ENCODE assay signal across 24 mouse cellular contexts in the genomic region with DNA sequence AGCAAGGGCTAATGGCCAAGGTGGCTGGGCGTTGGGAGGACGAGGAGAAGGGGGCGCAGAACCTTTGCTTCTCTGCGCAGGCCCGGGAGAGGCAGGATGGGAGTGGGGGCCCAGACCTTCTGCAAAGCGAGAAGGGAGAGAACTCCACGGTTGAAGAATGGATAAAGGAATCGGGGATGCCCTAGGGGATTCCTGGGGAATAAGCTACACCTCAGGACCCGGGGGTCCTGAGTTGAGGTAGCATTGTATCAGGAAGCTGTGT. TPM values are rescaled to one million over a fixed set of nuclear protein-coding genes. Genes with fewer than 3 reads are reported as not detected.
DNase-seq lines count a peak whose midpoint lies in the region; TF ChIP-seq lines count a peak whose summit lies in the region.
"Had no signal": no experiment of that assay in that cellular context is flagged by ENCODE, and none has a peak within 500 bp of the region (broad histone marks: within the 10 kb centered on the region; RNA-seq: fewer than 3 reads in every experiment).

No protein-coding gene starts in this region.

- no peak overlapping the region for H3K4me3 ChIP-seq in cerebellum, adult 2 months (replicated peaks; ENCODE audit: insufficient read depth, low read depth, low read length)
- H3K4me3 ChIP-seq: embryonic facial prominence, embryonic 13.5 days; embryonic facial prominence, embryonic 15.5 days; erythroblast, embryonic 14.5 days; forebrain, embryonic 10.5 days; forebrain, embryonic 12.5 days had no signal

- peaks cover 31% of the 10 kb centered on the region for H3K4me1 ChIP-seq in cerebellum, adult 2 months (ENCODE audit: control insufficient read depth, insufficient read depth, low read length)
- H3K4me1 ChIP-seq: embryonic facial prominence, embryonic 13.5 days; embryonic facial prominence, embryonic 15.5 days had no signal

- WGBS in cerebellum, adult 2 months = 84% methylated on average over 9 of the region's 9 CpGs

- no peak for TF ChIP-seq POLR2A in cerebellum, adult 2 months (IDR thresholded peaks at IDR 0.05; ENCODE audit: borderline replicate concordance, insufficient read depth, low read length)

- no peaks in the 10 kb centered on the region for H3K27me3 ChIP-seq in cerebellum, adult 2 months (ENCODE audit: control insufficient read depth, insufficient read depth, low read length)
- H3K27me3 ChIP-seq: embryonic facial prominence, embryonic 15.5 days; forebrain, embryonic 12.5 days had no signal

- no peak for DNase-seq in cerebellum, adult 2 months
- no peak for DNase-seq in cerebellum, postnatal 14 days
- DNase-seq in heart, adult 11 months = peak; percentile 86
- no peak for DNase-seq in heart, postnatal 10 days
- no peak for DNase-seq in layer of hippocampus, postnatal 25 days (ENCODE audit: extremely low spot score in 1 of 2, low spot score in 1 of 2)
- DNase-seq: adrenal gland, adult 2 months; adrenal gland, postnatal 10 days; adrenal gland, postnatal 25 days; B cell, adult 2 months; cerebellum, adult 11 months; embryo, embryonic 11 days had no signal

- H3K27ac ChIP-seq in cerebellum, adult 2 months (ENCODE audit: insufficient read depth, low read length) = peak overlapping the region; percentile 90
- H3K27ac ChIP-seq: embryonic facial prominence, embryonic 13.5 days; embryonic facial prominence, embryonic 15.5 days; forebrain, embryonic 10.5 days; forebrain, embryonic 12.5 days had no signal

- no peak for TF ChIP-seq CTCF in cerebellum, adult 2 months (IDR thresholded peaks at IDR 0.05; ENCODE audit: borderline replicate concordance, insufficient read depth, low read depth, low read length)

- intact Hi-C loops in heart, postnatal 10 days (cut with DNase I) = no loop called here

RNA-seq across cellular contexts. Expression of gene Dhrs2, which starts 52.0 kb away (rescaled TPM):
- polyA plus RNA-seq in cerebellum, adult 2 months (2012; rRNA removed) = 1.2 and 1.4 TPM in 2 replicates
- not detected for total RNA-seq in heart, postnatal 10 days (2021)
- not detected for total RNA-seq in layer of hippocampus, postnatal 25 days (2021)
- total RNA-seq: adrenal gland, adult 2 months; adrenal gland, postnatal 25 days; adrenal gland, postnatal 4 days; CH12.LX; common myeloid progenitor, adult 5-6 weeks; ES-E14; MEL had no signal
- polyA plus RNA-seq: adrenal gland, adult 2 months; CD4-positive, CD25-positive, alpha-beta regulatory T cell, adult 4 months; embryonic facial prominence, embryonic 11.5 days; erythroblast, embryonic 14.5 days; forebrain, embryonic 10.5 days; forebrain, embryonic 16.5 days had no signal

RNA-seq across cellular contexts. Expression of gene Jph4, which starts 53.1 kb away (rescaled TPM):
- polyA plus RNA-seq in cerebellum, adult 2 months (2012; rRNA removed) = 204 and 227 TPM in 2 replicates
- under 1 TPM; 0.12 to 0.15 TPM for total RNA-seq in heart, postnatal 10 days (2021)
- 100 to 1,000 TPM; 422 to 463 TPM for total RNA-seq in layer of hippocampus, postnatal 25 days (2021)
- total RNA-seq: CH12.LX; common myeloid progenitor, adult 5-6 weeks; MEL had no signal
- polyA plus RNA-seq: CD4-positive, CD25-positive, alpha-beta regulatory T cell, adult 4 months; erythroblast, embryonic 14.5 days had no signal

Comparison
In these comparisons a context has a peak if more than half of its experiments do, and no peak if none do; other contexts are left out.
1. RNA of gene Jph4, which starts 53.1 kb away (total RNA-seq): 422 to 463 TPM in layer of hippocampus, postnatal 25 days; 0.12 to 0.15 TPM in heart, postnatal 10 days; every median in the first group is over 100 times any median in the second.